25 mouse cellular contexts compared by ENCODE assay signal in the genomic region with DNA sequence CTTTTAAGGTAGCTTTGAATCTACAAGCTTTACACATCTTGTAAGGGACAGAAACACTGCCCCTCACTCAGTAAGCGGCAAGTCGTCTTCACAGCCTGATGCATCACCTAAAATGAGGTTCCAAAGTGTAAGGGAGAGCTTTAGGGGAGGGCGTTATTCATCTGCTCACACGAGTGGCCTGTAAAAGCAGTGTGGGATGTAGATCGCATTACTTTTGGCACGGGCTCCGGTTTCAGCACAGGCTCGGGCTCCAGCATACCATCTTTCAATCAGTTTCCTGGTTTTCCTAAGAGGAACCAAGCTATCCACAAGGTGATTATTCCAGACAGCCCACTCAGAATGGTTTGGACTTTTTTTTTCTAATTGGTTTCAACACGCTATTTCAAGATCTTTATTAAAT.
DNase-seq lines count a peak whose midpoint lies in the region; ATAC-seq lines count a peak whose summit lies in the region.
"Had no signal": no experiment of that assay in that cellular context is flagged by ENCODE, and none has a peak within 500 bp of the region (broad histone marks: within the 10 kb centered on the region; RNA-seq: fewer than 3 reads in every experiment).

No protein-coding gene starts in this region.

- no peak overlapping the region for H3K4me3 ChIP-seq in limb, embryonic 11.5 days (ENCODE audit: low read depth, low read length)
- H3K4me3 ChIP-seq in limb, embryonic 10.5 days: no peak overlapping the region
- no peak overlapping the region for H3K4me3 ChIP-seq in embryonic facial prominence, embryonic 15.5 days (replicated peaks)
- H3K4me3 ChIP-seq: embryonic facial prominence, embryonic 13.5 days; heart, embryonic 10.5 days; hindbrain, embryonic 15.5 days; liver, embryonic 13.5 days; lung, embryonic 15.5 days; midbrain, embryonic 15.5 days; neural tube, embryonic 13.5 days; stomach, embryonic 15.5 days had no signal

- H3K4me1 ChIP-seq in limb, embryonic 11.5 days (ENCODE audit: control insufficient read depth, insufficient read depth, low read length): peaks cover 8% of the 10 kb centered on the region
- peaks cover 55% of the 10 kb centered on the region for H3K4me1 ChIP-seq in limb, embryonic 10.5 days
- H3K4me1 ChIP-seq in embryonic facial prominence, embryonic 15.5 days: peaks cover 46% of the 10 kb centered on the region

- H3K27me3 ChIP-seq in limb, embryonic 11.5 days (ENCODE audit: control insufficient read depth, insufficient read depth, low read length): no peaks in the 10 kb centered on the region
- no peaks in the 10 kb centered on the region for H3K27me3 ChIP-seq in limb, embryonic 10.5 days (ENCODE audit: low read depth, poor library complexity, severe bottlenecking)
- no peaks in the 10 kb centered on the region for H3K27me3 ChIP-seq in embryonic facial prominence, embryonic 15.5 days
- H3K27me3 ChIP-seq: embryonic facial prominence, embryonic 13.5 days; hindbrain, embryonic 15.5 days; liver, embryonic 13.5 days; lung, embryonic 15.5 days; midbrain, embryonic 15.5 days; neural tube, embryonic 13.5 days; stomach, embryonic 15.5 days had no signal

- ATAC-seq in limb, embryonic 11.5 days (ENCODE audit: insufficient number of reproducible peaks, low FRiP score, low TSS enrichment, low read depth): 0 out of 2 replicates have a peak, but pooled peaks have one; percentile 10
- no peak for ATAC-seq in embryonic facial prominence, embryonic 15.5 days (ENCODE audit: insufficient number of reproducible peaks, low FRiP score, low TSS enrichment, low read depth)
- ATAC-seq: forebrain, embryonic 16.5 days; midbrain, embryonic 15.5 days had no signal

- 33% methylated on average over 9 of the region's 9 CpGs for WGBS in limb, embryonic 11.5 days
- 48% methylated on average over 9 of the region's 9 CpGs for WGBS in limb, embryonic 10.5 days
- WGBS in embryonic facial prominence, embryonic 15.5 days: 35% methylated on average over 9 of the region's 9 CpGs

- no peak overlapping the region for H3K9ac ChIP-seq in limb, embryonic 11.5 days (ENCODE audit: low read length)
- H3K9ac ChIP-seq in embryonic facial prominence, embryonic 15.5 days: no peak overlapping the region
- H3K9ac ChIP-seq: embryonic facial prominence, embryonic 13.5 days; hindbrain, embryonic 15.5 days; liver, embryonic 13.5 days; lung, embryonic 15.5 days; midbrain, embryonic 15.5 days; neural tube, embryonic 13.5 days; stomach, embryonic 15.5 days had no signal

- H3K27ac ChIP-seq in limb, embryonic 11.5 days (replicated peaks; ENCODE audit: low read depth, low read length): no peak overlapping the region
- no peak overlapping the region; the same call in 1 of the 2 replicates for H3K27ac ChIP-seq in limb, embryonic 10.5 days
- H3K27ac ChIP-seq in embryonic facial prominence, embryonic 15.5 days (replicated peaks): peak overlapping the region; percentile 51; the same call in 1 of the 2 replicates
- H3K27ac ChIP-seq: heart, embryonic 10.5 days; hindbrain, embryonic 15.5 days; liver, embryonic 13.5 days; lung, embryonic 15.5 days; macrophage; midbrain, embryonic 15.5 days; neural tube, embryonic 13.5 days; stomach, embryonic 15.5 days had no signal

- H3K4me2 ChIP-seq in limb, embryonic 11.5 days (ENCODE audit: low read depth, severe bottlenecking): no peak overlapping the region
- no peak overlapping the region for H3K4me2 ChIP-seq in embryonic facial prominence, embryonic 15.5 days (replicated peaks)
- H3K4me2 ChIP-seq: embryonic facial prominence, embryonic 13.5 days; hindbrain, embryonic 15.5 days; liver, embryonic 13.5 days; lung, embryonic 15.5 days; midbrain, embryonic 15.5 days; neural tube, embryonic 13.5 days; stomach, embryonic 15.5 days had no signal

- no peaks in the 10 kb centered on the region for H3K36me3 ChIP-seq in limb, embryonic 11.5 days (ENCODE audit: control insufficient read depth, insufficient read depth, low read length)
- H3K36me3 ChIP-seq in limb, embryonic 10.5 days: no peaks in the 10 kb centered on the region
- no peaks in the 10 kb centered on the region for H3K36me3 ChIP-seq in embryonic facial prominence, embryonic 15.5 days
- H3K36me3 ChIP-seq: embryonic facial prominence, embryonic 13.5 days; heart, embryonic 10.5 days; hindbrain, embryonic 15.5 days; liver, embryonic 13.5 days; lung, embryonic 15.5 days; midbrain, embryonic 15.5 days; neural tube, embryonic 13.5 days; stomach, embryonic 15.5 days had no signal

- peak; percentile 32 for DNase-seq in embryo, embryonic 11 days
- DNase-seq in embryo, embryonic 10.5 days (ENCODE audit: low spot score): no peak
- DNase-seq in limb, embryonic 11.5 days (ENCODE audit: low spot score): peak; percentile 42
- no peak for DNase-seq in limb, embryonic 10.5 days (ENCODE audit: low spot score)
- DNase-seq in spleen, adult 18-20 months: no peak
- no peak for DNase-seq in frontal cortex, postnatal 10 days (ENCODE audit: low spot score in 2 of 2)
- DNase-seq: adrenal gland, postnatal 14 days; cerebellum, adult 8-10 months; cerebellum, postnatal 36 days; heart, postnatal 4 days; kidney, adult 2 months; left cerebral cortex, postnatal 4 days; liver, embryonic 13.5 days; right cerebral cortex, postnatal 4 days; thymus, postnatal 36 days had no signal

- no peaks in the 10 kb centered on the region for H3K9me3 ChIP-seq in limb, embryonic 11.5 days (ENCODE audit: control insufficient read depth, low read length)
- no peaks in the 10 kb centered on the region for H3K9me3 ChIP-seq in limb, embryonic 10.5 days (replicated peaks)
- H3K9me3 ChIP-seq in embryonic facial prominence, embryonic 15.5 days (replicated peaks): no peaks in the 10 kb centered on the region
- H3K9me3 ChIP-seq: embryonic facial prominence, embryonic 13.5 days; heart, embryonic 10.5 days; hindbrain, embryonic 15.5 days; liver, embryonic 13.5 days; lung, embryonic 15.5 days; midbrain, embryonic 15.5 days; neural tube, embryonic 13.5 days; stomach, embryonic 15.5 days had no signal

Comparison
In these comparisons a context has a peak if more than half of its experiments do, and no peak if none do; other contexts are left out.
1. DNase-seq: peak in embryo, embryonic 11 days (single experiment) and limb, embryonic 11.5 days (single experiment); none in embryo, embryonic 10.5 days (single experiment), limb, embryonic 10.5 days (single experiment), spleen, adult 18-20 months (0 of 2) and frontal cortex, postnatal 10 days (0 of 2).